Mouse (Mus musculus): Measurements from ENCODE around the gene Zyg11a.
"Not testable (repeated sequence)": the region's sequence is repeated elsewhere in the genome, so short reads cannot be mapped to it uniquely, and the experiment has no call there.

Zyg11a gene

GRCm38 (mm10) chr4:108144880-108145279 is 73.0 kb downstream of the Zyg11a start, which contains the start of gene Scp2:
TSS of gene Scp2 (minus strand) at chr4:108144998.
- in situ Hi-C loops (cut with MseI, MboI), result no loop called here

- in situ Hi-C loops (cut with MseI, MboI), result no loop called here
Measured at GRCm38 (mm10) chr4:108143778-108144177, 74.1 kb downstream of the Zyg11a start.

- in situ Hi-C loops (cut with MseI, MboI), result not testable (repeated sequence)
Measured at GRCm38 (mm10) chr4:108143178-108143577, 74.7 kb downstream of the Zyg11a start.

- in situ Hi-C loops (cut with MseI, MboI), result no loop called here
Measured at GRCm38 (mm10) chr4:108136938-108137337, 80.9 kb downstream of the Zyg11a start.
